Mouse (Mus musculus) heart, adult 2 months (tissue): Measurements from ENCODE around the gene Rab31.

ENCODE experiments used
- CTCF ChIP-seq: fragments of 200-600 bp; IDR thresholded peaks from 2 replicates; pipeline ENCODE4 v1.8.1; 2022; ENCODE audit warnings: antibody characterized with exemption, mild to moderate bottlenecking, moderate library complexity
- POLR2A ChIP-seq: fragments of 200-500 bp; IDR thresholded peaks from 2 replicates; pipeline ENCODE4 v1.6.1; 2011; ENCODE audit warnings: mild to moderate bottlenecking, low read depth, low read length, control low read depth; ENCODE audit not compliant: insufficient read depth

- TF ChIP-seq POLR2A (no peak), CTCF (no peak)
Measured at GRCm38 (mm10) chr17:65725381-65725780, 47.2 kb downstream of the Rab31 start.
